Mouse (Mus musculus) cortical plate, adult 2 months (tissue): ENCODE results near the gene Loxl3.

Experiments used
- CTCF ChIP-seq: fragments of 200-500 bp; IDR thresholded peaks from 2 replicates; pipeline ENCODE4 v1.5.1; 2011; ENCODE audit warnings: mild to moderate bottlenecking, control low read depth, low read length; ENCODE audit not compliant: insufficient read depth; ENCODE audit errors: extremely low read depth
- POLR2A ChIP-seq: fragments of 200-500 bp; IDR thresholded peaks from 2 replicates; pipeline ENCODE4 v1.6.1; 2011; ENCODE audit warnings: mild to moderate bottlenecking, low read length, control low read depth; ENCODE audit not compliant: insufficient read depth; ENCODE audit errors: extremely low read depth

- no peak for TF ChIP-seq CTCF
- no peak for TF ChIP-seq POLR2A
These were observed 22.2 kb upstream of the Loxl3 start for GRCm38 (mm10) chr6:83011756-83012155.
